Mouse (Mus musculus): ENCODE results near the gene Rhof.
A peak's percentile ranks its signal among the peaks of the same experiment; 100 is the strongest.
"Not testable (repeated sequence)": the region's sequence is repeated elsewhere in the genome, so short reads cannot be mapped to it uniquely, and the experiment has no call there.

Gene Rhof

DNA sequence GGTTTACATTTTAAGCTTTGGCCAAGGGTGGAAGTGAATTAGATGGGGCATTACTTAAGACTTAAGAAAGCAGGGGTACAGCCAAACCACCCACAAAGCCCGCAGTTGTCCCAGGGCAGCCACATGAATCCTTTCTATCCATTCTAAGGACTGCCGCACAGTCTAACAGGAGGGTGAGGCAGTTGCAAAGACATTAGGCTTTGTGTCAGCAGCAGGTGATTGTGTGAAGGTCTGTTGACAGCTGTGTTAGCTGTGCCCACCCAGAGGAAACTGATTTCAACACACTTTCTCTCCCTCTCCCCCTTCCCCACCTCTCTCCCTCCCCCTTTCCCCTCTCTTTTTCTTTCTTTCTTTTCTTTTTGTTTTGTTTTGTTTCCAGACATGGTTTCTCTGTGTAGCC is 63.8 kb downstream of the Rhof start:
- no peak for DNase-seq (ENCODE audit: low spot score in 2 of 2)

DNA sequence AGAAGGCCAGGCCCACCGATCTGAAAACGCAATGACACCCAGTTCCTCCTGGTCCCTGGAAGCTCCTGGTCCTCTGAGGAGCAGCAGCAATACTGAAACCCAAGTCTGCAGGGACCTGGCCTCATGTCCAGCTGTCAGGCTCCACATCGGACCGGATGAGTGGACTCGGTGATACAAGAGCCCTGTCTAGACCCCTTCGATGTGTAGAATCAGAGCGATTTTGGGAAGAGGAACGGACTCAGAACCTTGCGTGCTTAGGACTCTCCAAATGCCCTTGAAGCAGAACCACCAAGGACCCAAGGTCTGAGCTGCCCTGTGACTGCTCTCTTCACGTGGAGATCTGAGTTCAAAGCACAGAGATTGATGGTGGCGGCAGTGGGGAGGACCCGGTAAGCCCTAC is 64.4 kb downstream of the Rhof start, which contains the start of gene Tmem120b:
TSS of gene Tmem120b (plus strand) at position 301 of the 400 bp plus-strand sequence.
- DNase-seq (ENCODE audit: low spot score in 2 of 2): no peak

DNA sequence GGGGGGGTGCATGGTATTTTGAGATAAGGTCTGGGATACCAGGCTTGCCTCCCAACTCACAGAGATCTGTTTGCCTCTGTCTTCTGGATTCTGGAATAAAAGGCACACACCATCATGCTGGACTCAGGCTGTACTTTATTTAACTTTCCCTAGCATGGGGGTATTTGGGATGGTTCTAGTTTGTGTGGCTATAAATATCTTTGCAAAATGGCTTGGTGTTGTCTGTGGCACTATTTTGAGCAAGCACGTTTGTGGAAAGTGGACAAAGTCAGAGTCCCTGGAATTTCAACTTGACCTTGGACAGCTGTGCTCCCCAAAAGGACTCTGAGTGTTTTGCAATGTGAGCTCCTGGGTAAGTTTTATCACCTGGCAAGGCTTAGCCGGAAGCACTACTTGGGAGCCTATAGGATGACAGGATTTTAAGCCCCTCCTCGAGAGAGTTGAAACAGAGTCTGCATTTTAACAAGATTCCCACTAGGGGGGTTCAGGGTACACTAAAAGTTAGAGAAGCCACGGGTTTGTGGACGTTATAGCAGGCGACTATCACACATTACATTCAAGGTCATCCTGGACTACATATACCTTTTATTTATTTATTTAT is 65.0 kb downstream of the Rhof start:
- DNase-seq (ENCODE audit: low spot score in 2 of 2): no peak

DNA sequence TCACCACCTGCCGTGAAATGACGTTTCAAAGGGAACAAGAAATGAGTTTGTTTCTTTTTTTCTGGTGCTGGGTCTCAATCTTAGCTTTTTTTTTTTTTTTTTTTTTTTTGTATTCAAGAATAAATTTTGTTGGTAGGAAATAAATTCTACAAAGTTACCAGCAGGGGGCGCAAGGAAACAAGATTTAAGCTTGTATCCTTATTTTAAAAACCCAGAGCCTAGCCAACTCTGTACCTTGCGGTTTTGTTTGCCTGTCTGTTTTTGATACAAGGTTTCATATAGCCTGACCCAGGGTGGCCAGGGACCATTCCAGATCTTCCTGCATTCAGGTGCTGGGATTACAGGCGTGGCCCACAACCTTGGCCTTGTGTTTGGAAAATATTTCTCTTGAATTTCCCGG is 68.3 kb downstream of the Rhof start:
- DNase-seq (ENCODE audit: low spot score in 2 of 2): peak in 1 of 2 experiments; percentile 64

DNA sequence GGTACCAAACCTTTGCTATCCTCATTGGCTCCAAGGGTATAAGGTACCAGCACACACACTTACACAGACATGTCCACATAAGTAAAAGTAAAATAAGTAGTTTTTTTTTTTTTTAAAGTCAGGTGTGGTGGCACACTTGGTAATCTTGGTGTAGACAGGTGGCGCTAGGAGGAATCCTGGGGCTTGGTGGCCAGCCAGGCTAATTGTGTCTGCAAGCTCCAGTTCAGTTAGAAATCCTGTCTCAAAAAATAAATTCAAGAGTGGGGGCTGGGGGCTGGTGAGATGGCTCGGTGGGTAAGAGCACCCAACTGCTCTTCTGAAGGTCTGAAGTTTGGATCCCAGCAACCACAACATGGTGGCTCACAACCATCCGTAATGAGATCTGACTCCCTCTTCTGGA is 69.4 kb downstream of the Rhof start:
- DNase-seq (ENCODE audit: low spot score in 2 of 2): no peak

DNA sequence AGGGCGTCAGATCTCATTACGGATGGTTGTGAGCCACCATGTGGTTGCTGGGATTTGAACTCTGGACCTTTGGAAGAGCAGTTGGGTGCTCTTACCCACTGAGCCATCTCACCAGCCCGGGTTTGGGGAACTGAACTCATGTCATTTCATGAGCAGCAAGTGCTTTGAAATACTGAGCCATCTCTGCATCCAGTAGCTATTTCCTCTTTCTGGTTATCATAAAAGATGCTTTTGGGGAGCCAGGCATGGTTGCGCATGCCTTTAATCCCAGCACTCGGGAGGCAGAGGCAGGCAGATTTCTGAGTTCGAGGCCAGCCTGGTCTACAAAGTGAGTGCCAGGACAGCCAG is 71.1 kb downstream of the Rhof start:
- not testable (repeated sequence) for DNase-seq (ENCODE audit: low spot score in 2 of 2)

DNA sequence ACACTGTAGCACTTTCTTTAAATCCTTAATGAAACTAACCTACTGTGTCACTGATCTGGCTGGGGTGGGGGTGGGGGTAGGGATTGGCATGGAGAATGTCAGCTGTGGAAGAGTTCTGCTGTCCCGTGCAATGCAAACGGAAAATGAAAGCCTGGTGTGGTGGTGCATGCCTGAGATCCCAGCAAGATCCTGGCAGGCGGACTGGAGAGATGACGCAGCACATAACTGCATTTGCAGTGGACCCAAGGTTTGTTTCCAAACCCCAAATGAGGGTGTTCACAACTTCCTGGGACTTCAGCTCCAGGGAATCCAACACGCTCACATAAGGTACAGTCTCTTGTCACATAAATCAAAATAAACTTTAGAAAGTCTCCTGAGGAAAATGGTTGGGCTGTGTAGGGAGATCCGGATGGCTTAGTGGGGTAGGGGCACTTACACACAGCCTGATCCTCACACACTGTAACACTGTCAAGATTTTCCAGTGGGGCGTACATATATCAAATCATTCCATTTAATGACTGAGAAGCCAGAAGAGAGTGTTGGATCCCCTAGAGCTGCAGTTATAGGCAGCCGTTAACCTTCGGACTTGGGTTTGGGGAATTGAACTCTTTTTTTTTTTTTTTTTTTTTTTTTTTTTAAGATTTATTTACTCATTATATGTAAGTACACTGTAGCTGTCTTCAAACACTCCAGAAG is 71.6 kb downstream of the Rhof start:
- no peak for DNase-seq (ENCODE audit: low spot score in 2 of 2)

DNA sequence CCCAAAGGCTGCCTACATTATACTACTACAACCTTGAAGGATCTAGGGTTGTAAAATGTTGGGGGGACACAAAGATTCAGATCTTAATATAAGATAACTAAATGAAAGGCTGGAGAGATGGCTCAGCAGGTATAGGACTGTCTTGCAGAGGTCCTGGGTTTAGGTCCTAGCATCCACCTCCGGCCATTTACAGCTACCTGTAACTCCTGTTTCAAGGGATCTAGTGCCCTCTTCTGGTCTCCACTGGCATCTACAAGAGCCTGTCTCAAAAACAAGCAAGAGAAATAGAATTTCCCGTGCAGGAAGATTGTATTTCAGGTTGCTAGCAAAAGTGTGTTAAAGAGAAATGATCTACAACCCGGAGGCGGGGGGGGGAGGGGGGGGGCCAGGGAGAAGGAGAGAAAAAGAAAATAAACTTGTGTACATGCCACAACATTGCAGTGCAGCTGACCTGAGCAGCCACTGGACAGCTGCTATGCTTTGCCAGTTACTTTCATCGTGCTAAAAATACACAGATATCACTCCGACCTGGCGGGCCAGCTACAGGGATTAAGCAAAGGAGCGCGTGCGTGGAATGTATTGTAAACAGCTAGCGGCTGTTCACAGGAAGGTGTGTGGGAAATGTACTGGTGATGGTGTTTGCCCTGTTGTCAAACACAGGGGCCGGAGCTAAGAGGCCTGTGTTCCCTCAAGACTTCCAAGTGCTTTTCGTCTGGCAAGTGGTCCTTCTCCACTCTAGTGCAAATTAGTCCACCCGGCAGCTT is 72.6 kb downstream of the Rhof start:
- peak in 1 of 2 experiments; percentile 49 for DNase-seq (ENCODE audit: low spot score in 2 of 2)

DNA sequence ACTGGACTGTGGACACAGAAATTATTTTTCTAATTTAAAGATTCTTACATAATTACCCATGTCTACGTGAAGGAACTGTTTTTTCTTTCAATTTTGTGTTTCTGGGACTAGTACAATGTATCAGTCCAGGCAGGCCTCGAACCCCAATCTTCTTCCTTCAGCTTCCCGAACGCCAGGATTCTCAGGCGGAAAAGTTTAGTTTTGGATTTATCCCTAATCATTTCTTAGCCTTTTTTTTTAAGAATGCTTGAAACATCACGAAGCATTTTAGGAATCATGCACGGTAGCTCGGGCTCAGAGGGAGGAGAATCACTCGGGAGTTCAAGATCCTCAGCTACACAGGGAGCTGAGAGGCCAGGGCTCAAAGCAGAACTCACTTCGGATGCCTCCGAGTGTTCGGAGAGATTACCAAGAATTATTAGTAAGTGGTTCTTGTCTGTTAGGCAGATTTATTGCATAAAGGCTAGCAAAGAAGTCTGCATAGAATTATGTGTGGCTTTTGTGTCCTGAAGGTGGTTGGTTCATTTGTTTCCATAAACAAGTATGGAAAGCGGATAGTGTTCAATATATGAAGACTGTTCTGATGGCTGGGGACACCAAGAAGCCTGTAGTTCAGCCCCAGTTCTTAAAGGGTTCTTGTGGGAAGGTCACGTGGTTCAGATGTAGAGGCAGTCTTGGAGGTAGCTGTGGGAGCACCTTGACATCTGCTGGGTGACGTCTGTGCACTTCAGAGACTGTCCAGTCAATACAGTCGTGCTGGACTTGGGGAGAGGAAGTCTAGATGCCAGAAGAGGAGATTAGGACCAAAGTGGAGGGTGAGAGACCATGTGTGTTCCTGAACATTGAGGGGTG is 74.0 kb downstream of the Rhof start:
- no peak for DNase-seq (ENCODE audit: low spot score in 2 of 2)

DNA sequence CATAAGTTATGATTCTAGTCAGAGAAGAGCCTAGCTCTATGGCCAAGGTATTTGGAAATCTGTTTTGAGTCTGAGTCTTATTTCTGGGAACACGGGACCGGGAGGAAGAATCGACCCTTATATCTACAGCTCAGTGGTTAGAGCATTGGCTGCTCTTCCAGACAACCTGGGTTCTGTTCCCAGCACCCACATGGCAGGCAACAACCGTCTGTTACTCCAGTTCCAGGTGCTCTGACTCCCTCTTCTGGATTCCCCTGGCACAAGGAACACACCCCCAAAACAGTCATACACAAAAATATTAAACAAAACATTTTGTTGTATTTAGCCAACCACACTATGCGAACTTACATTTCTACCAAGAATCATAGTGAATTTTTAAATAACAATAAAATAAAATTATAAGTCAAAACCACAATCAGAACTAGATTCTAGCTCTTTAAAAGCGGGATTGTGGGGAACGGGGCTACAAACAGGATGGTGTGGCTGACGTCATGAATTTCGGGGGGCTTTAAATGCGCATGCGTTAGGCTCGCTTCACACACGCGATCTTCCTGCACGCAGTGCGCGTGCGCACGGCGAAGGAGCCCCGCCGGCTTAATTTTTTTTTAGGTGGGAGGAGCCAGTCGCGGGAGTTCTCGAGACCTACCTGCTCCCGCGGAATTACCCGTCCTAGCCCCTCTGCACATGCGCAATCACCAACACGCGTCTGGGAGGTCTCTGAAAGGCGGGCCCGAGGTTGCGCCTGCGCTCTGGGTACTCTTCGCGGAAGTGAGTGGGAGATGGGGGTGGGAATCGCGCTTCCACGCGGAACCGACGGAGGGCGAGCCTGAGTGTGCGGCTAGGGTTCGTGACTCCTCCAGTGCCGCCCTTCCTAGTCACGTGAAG is 74.9 kb downstream of the Rhof start:
- DNase-seq (ENCODE audit: low spot score in 2 of 2): peak; percentile 96 to 97
